Mouse (Mus musculus): ENCODE results near the gene Eml5.

DNA sequence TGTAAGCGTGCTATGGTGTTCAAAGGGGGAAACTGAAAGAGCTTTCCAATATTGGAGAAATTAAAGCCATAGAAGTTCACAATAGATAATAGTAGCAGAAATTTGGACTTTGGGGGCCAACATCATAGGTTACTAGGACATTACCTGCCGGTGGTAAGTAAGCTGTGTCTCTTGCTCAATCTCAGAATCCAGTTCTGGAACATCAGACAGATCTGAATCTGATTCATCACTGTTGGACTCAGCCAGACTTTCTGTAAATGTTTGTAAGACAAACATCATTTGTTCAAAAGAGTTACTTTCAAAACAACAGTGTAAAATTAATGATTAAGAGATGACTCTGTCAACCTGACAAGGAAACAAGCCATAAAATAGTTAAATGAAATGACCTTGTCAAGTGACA, 41.0 kb downstream of the Eml5 start:
- TF ChIP-seq CTCF (IDR thresholded peaks at IDR 0.05; ENCODE audit: low read depth) (no peak), EP300 (IDR thresholded peaks at IDR 0.05; ENCODE audit: low read depth) (no peak)
